Mouse (Mus musculus): ENCODE results near the gene Omt2b.
"Not testable (repeated sequence)": the region's sequence is repeated elsewhere in the genome, so short reads cannot be mapped to it uniquely, and the experiment has no call there.

DNA sequence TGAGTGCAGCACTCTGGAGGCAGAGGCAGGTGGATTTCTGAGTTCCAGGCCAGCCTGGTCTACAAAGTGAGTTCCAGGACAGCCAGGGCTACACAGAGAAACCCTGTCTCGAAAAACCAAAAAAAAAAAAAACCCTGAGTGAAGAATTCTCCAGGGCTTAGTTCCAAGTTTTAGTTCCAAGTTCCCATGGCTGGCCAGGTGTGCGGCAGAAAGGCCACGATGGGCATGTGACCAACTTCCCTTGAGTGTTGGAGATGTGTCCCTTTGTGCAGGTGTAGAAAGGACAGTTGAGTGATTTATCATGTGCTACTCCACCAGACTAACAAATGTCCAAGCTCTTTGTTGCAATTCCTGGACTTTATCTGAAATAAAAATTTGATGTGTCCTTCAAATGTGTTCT, 21.8 kb downstream of the Omt2b start:
- TF ChIP-seq CTCF (IDR thresholded peaks at IDR 0.05; ENCODE audit: extremely low read depth, insufficient read depth, insufficient read length, insufficient replicate concordance); POLR2A (IDR thresholded peaks at IDR 0.05; ENCODE audit: low read depth, low read length): not testable (repeated sequence)

All from spleen, adult 2 months (tissue).